Mouse (Mus musculus): ENCODE data around the gene Itpr3. TPM values are rescaled to one million over a fixed set of nuclear protein-coding genes. Genes with fewer than 3 reads are reported as not detected.

The Itpr3 gene
- polyA plus RNA-seq, 1 experiment from 2014 or later, result 2.2 TPM

GRCm38 (mm10) chr17:27110072-27110471 is 53.0 kb downstream of the Itpr3 start:
- Histone ChIP-seq H3K4me2 (ENCODE audit: low read depth, low read length) (no peak overlapping the region), H3K4me1 (ENCODE audit: control insufficient read depth, insufficient read depth, low read length) (no peaks in the 10 kb centered on the region), H3K9me3 (replicated peaks; ENCODE audit: control insufficient read depth, low read length) (no peaks in the 10 kb centered on the region), H3K4me3 (ENCODE audit: low read length) (no peak overlapping the region), H3K9ac (ENCODE audit: low read length) (no peak overlapping the region), H3K27ac (ENCODE audit: low read length) (no peak overlapping the region), H3K27me3 (ENCODE audit: control insufficient read depth, insufficient read depth, low read length) (no peaks in the 10 kb centered on the region; the same call in 1 of the 2 replicates), H3K36me3 (ENCODE audit: control insufficient read depth, insufficient read depth) (0 out of 2 replicates have a peak, but pooled peaks cover 2% of the 10 kb centered on the region)
- WGBS, result 77% methylated on average over 7 of the region's 7 CpGs
- ATAC-seq (replicated peaks; ENCODE audit: extremely low read depth, insufficient read depth, low FRiP score), result no peak

DNA sequence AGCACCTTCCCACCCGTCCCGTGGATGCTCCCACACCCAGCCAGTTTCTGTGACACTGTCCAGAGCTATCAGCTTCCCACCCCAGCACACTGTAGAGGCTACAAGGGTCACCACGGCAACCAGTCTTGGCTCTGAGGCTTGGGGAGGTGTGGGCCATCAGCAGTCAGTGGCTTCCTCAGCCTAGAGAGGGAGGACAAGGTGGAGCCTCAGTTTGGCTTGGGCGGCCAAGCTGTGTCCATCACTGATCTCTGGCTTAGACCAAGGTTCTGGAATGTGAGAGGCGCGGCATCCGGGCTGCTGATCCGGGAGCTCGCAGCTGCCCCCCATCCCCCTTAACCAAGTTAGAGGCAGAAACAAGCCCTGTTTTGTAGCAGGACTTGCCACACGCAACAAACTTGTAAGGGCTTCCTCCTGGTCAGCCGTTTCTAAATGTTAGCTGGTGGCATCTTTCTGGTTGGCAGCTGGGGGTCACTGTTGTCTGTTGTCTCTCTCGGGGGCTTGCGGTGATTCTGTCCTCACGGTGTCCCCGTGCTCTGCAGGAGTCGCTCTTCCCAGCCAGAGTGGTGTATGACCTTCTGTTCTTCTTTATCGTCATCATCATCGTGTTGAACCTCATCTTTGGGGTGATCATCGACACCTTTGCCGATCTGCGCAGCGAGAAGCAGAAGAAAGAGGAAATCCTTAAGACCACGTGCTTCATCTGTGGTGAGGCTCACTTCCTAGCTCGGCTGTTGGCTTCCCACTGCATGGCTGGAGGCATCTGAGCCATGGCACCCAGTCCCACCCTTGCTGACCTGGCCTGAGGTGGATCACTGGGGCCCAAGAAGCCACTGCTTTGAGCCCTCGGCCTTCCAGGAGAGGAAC is 61.8 kb downstream of the Itpr3 start:
- ATAC-seq (replicated peaks; ENCODE audit: extremely low read depth, insufficient read depth, low FRiP score), result no peak
- Histone ChIP-seq H3K4me2 (ENCODE audit: low read depth, low read length) (no peak overlapping the region), H3K36me3 (ENCODE audit: control insufficient read depth, insufficient read depth) (peaks cover 11% of the 10 kb centered on the region), H3K9me3 (replicated peaks; ENCODE audit: control insufficient read depth, low read length) (no peaks in the 10 kb centered on the region), H3K9ac (ENCODE audit: low read length) (no peak overlapping the region), H3K27ac (ENCODE audit: low read length) (no peak overlapping the region), H3K4me1 (ENCODE audit: control insufficient read depth, insufficient read depth, low read length) (peaks cover 3% of the 10 kb centered on the region; the same call in 1 of the 2 replicates), H3K4me3 (ENCODE audit: low read length) (no peak overlapping the region), H3K27me3 (ENCODE audit: control insufficient read depth, insufficient read depth, low read length) (no peaks in the 10 kb centered on the region; the same call in 1 of the 2 replicates)
- WGBS, result 75% methylated on average over 25 of the region's 25 CpGs

- Histone ChIP-seq H3K9ac (ENCODE audit: low read length) (no peak overlapping the region), H3K27me3 (ENCODE audit: control insufficient read depth, insufficient read depth, low read length) (no peaks in the 10 kb centered on the region; the same call in 1 of the 2 replicates), H3K4me1 (ENCODE audit: control insufficient read depth, insufficient read depth, low read length) (peaks cover 3% of the 10 kb centered on the region; the same call in 1 of the 2 replicates), H3K4me2 (ENCODE audit: low read depth, low read length) (no peak overlapping the region), H3K9me3 (replicated peaks; ENCODE audit: control insufficient read depth, low read length) (no peaks in the 10 kb centered on the region), H3K36me3 (ENCODE audit: control insufficient read depth, insufficient read depth) (peaks cover 11% of the 10 kb centered on the region), H3K27ac (ENCODE audit: low read length) (no peak overlapping the region), H3K4me3 (ENCODE audit: low read length) (no peak overlapping the region)
- no peak for ATAC-seq (replicated peaks; ENCODE audit: extremely low read depth, insufficient read depth, low FRiP score)
- 79% methylated on average over 4 of the region's 4 CpGs for WGBS
These were observed 62.4 kb downstream of the Itpr3 start for GRCm38 (mm10) chr17:27119540-27119895.

GRCm38 (mm10) chr17:27119954-27120353 is 62.9 kb downstream of the Itpr3 start:
- Histone ChIP-seq H3K27ac (ENCODE audit: low read length) (no peak overlapping the region), H3K9me3 (replicated peaks; ENCODE audit: control insufficient read depth, low read length) (no peaks in the 10 kb centered on the region), H3K36me3 (ENCODE audit: control insufficient read depth, insufficient read depth) (peaks cover 11% of the 10 kb centered on the region), H3K27me3 (ENCODE audit: control insufficient read depth, insufficient read depth, low read length) (no peaks in the 10 kb centered on the region), H3K4me1 (ENCODE audit: control insufficient read depth, insufficient read depth, low read length) (peaks cover 3% of the 10 kb centered on the region; the same call in 1 of the 2 replicates), H3K4me3 (ENCODE audit: low read length) (no peak overlapping the region), H3K4me2 (ENCODE audit: low read depth, low read length) (no peak overlapping the region), H3K9ac (ENCODE audit: low read length) (no peak overlapping the region)
- no peak for ATAC-seq (replicated peaks; ENCODE audit: extremely low read depth, insufficient read depth, low FRiP score)
- 76% methylated on average over 8 of the region's 8 CpGs for WGBS

DNA sequence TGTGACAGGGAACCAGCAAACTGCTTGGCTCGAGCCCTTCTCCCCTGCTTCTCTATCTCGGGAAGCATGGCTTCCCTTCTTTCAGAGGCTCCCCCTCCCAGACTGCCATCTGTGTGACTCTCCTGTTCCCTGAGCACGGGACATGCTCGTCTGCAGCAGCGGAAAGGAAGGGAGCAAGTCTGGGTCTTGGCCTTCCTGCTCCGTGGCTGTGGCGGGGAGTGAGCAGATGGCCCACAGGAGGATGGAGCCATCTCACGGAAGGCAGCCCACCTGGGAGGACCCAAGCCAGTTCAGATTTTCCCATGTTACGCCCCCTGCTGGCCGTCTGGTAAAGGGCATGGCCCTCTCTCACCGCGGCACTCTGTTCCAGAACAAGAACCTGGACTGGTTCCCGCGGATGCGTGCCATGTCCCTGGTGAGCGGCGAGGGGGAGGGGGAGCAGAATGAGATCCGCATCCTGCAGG is 63.5 kb downstream of the Itpr3 start:
- H3K27me3 ChIP-seq (ENCODE audit: control insufficient read depth, insufficient read depth, low read length), result no peaks in the 10 kb centered on the region
- H3K4me3 ChIP-seq (ENCODE audit: low read length), result no peak overlapping the region
- no peak overlapping the region; the same call in 1 of the 2 replicates for H3K9ac ChIP-seq (ENCODE audit: low read length)
- peaks cover 3% of the 10 kb centered on the region; the same call in 1 of the 2 replicates for H3K4me1 ChIP-seq (ENCODE audit: control insufficient read depth, insufficient read depth, low read length)
- no peaks in the 10 kb centered on the region for H3K9me3 ChIP-seq (replicated peaks; ENCODE audit: control insufficient read depth, low read length)
- peaks cover 11% of the 10 kb centered on the region for H3K36me3 ChIP-seq (ENCODE audit: control insufficient read depth, insufficient read depth)
- ATAC-seq (replicated peaks; ENCODE audit: extremely low read depth, insufficient read depth, low FRiP score), result no peak
- H3K27ac ChIP-seq (ENCODE audit: low read length), result no peak overlapping the region
- 14% methylated on average over 18 of the region's 18 CpGs for WGBS
- no peak overlapping the region for H3K4me2 ChIP-seq (ENCODE audit: low read depth, low read length)

DNA sequence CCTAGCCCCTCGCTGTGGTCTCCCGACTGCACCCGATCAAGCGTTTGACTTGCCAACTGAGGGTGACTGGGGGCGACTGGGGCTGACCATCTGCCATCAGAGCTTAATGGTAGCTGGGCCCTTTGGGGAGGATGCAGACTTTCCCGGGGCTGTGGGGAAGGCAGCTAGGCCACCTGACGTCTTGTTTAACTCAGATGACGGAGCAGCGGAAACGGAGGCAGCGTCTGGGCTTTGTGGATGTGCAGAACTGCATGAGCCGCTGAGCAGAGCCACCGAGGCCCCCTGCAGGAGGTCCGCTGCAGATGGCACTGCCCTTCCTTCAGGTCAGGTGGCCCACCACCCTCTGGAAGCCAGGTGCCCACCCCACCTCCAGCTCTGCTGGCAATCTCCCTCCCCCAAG is 64.2 kb downstream of the Itpr3 start:
- H3K27ac ChIP-seq (ENCODE audit: low read length), result no peak overlapping the region

GRCm38 (mm10) chr17:27121781-27122180 is 64.7 kb downstream of the Itpr3 start:
- Histone ChIP-seq H3K27me3 (ENCODE audit: control insufficient read depth, insufficient read depth, low read length) (no peaks in the 10 kb centered on the region), H3K4me2 (ENCODE audit: low read depth, low read length) (no peak overlapping the region), H3K27ac (ENCODE audit: low read length) (no peak overlapping the region), H3K4me1 (ENCODE audit: control insufficient read depth, insufficient read depth, low read length) (peaks cover 3% of the 10 kb centered on the region; the same call in 1 of the 2 replicates), H3K9ac (ENCODE audit: low read length) (no peak overlapping the region), H3K9me3 (replicated peaks; ENCODE audit: control insufficient read depth, low read length) (no peaks in the 10 kb centered on the region), H3K36me3 (ENCODE audit: control insufficient read depth, insufficient read depth) (peaks cover 11% of the 10 kb centered on the region), H3K4me3 (ENCODE audit: low read length) (no peak overlapping the region)
- 91% methylated on average over 7 of the region's 7 CpGs for WGBS
- ATAC-seq (replicated peaks; ENCODE audit: extremely low read depth, insufficient read depth, low FRiP score), result no peak

More for the DNA sequence above, 64.2 kb downstream of the Itpr3 start:
- H3K9ac ChIP-seq (ENCODE audit: low read length), result no peak overlapping the region
- H3K36me3 ChIP-seq (ENCODE audit: control insufficient read depth, insufficient read depth), result peaks cover 11% of the 10 kb centered on the region
- no peaks in the 10 kb centered on the region for H3K9me3 ChIP-seq (replicated peaks; ENCODE audit: control insufficient read depth, low read length)
- no peak overlapping the region for H3K4me2 ChIP-seq (ENCODE audit: low read depth, low read length)
- no peak overlapping the region for H3K4me3 ChIP-seq (ENCODE audit: low read length)
- peaks cover 3% of the 10 kb centered on the region; the same call in 1 of the 2 replicates for H3K4me1 ChIP-seq (ENCODE audit: control insufficient read depth, insufficient read depth, low read length)
- no peaks in the 10 kb centered on the region for H3K27me3 ChIP-seq (ENCODE audit: control insufficient read depth, insufficient read depth, low read length)
- ATAC-seq (replicated peaks; ENCODE audit: extremely low read depth, insufficient read depth, low FRiP score), result no peak
- 58% methylated on average over 14 of the region's 14 CpGs for WGBS

- H3K4me2 ChIP-seq (ENCODE audit: low read depth, low read length), result no peak overlapping the region
- H3K27me3 ChIP-seq (ENCODE audit: control insufficient read depth, insufficient read depth, low read length), result no peaks in the 10 kb centered on the region
- WGBS, result 71% methylated on average over 11 of the region's 11 CpGs
- no peak overlapping the region for H3K27ac ChIP-seq (ENCODE audit: low read length)
- H3K36me3 ChIP-seq (ENCODE audit: control insufficient read depth, insufficient read depth), result peaks cover 11% of the 10 kb centered on the region
- peaks cover 3% of the 10 kb centered on the region; the same call in 1 of the 2 replicates for H3K4me1 ChIP-seq (ENCODE audit: control insufficient read depth, insufficient read depth, low read length)
- H3K9me3 ChIP-seq (replicated peaks; ENCODE audit: control insufficient read depth, low read length), result no peaks in the 10 kb centered on the region
- no peak overlapping the region for H3K9ac ChIP-seq (ENCODE audit: low read length)
- no peak for ATAC-seq (replicated peaks; ENCODE audit: extremely low read depth, insufficient read depth, low FRiP score)
- no peak overlapping the region for H3K4me3 ChIP-seq (ENCODE audit: low read length)
These were observed 65.6 kb downstream of the Itpr3 start for GRCm38 (mm10) chr17:27122701-27123100.

GRCm38 (mm10) chr17:27123103-27123502 is 66.0 kb downstream of the Itpr3 start:
- Histone ChIP-seq H3K27ac (ENCODE audit: low read length) (no peak overlapping the region), H3K9me3 (replicated peaks; ENCODE audit: control insufficient read depth, low read length) (no peaks in the 10 kb centered on the region), H3K27me3 (ENCODE audit: control insufficient read depth, insufficient read depth, low read length) (no peaks in the 10 kb centered on the region), H3K4me1 (ENCODE audit: control insufficient read depth, insufficient read depth, low read length) (peaks cover 3% of the 10 kb centered on the region; the same call in 1 of the 2 replicates), H3K4me3 (ENCODE audit: low read length) (no peak overlapping the region), H3K9ac (ENCODE audit: low read length) (no peak overlapping the region), H3K36me3 (ENCODE audit: control insufficient read depth, insufficient read depth) (peaks cover 11% of the 10 kb centered on the region), H3K4me2 (ENCODE audit: low read depth, low read length) (no peak overlapping the region)
- ATAC-seq (replicated peaks; ENCODE audit: extremely low read depth, insufficient read depth, low FRiP score), result no peak
- 72% methylated on average over 2 of the region's 2 CpGs for WGBS

Measured in heart, embryonic 16.5 days (tissue).